Mouse (Mus musculus) forebrain, embryonic 15.5 days (tissue): ENCODE measurements around the gene Mcat. TPM values are rescaled to one million over a fixed set of nuclear protein-coding genes. Genes with fewer than 3 reads are reported as not detected.

Source experiments
- ATAC-seq: fragments of 200-750 bp; cut with Nextera tagmentation; replicated peaks from 2 replicates; pipeline ENCODE4 v1.8.0; 2017; ENCODE audit warnings: mild to moderate bottlenecking, moderate TSS enrichment, moderate library complexity
- H3K27ac ChIP-seq: fragments of 300-500 bp; sonication (generic); replicated peaks from 2 replicates; pipeline ENCODE4 v1.5.1; 2015; ENCODE audit warnings: mild to moderate bottlenecking, inconsistent platforms
- H3K27me3 ChIP-seq: fragments of 300-500 bp; sonication (generic); 2 replicates; pipeline ENCODE4 v1.6.1; 2015; ENCODE audit warnings: inconsistent platforms
- H3K36me3 ChIP-seq: fragments of 300-500 bp; sonication (generic); 2 replicates; pipeline ENCODE4 v1.6.1; 2015; ENCODE audit warnings: mild to moderate bottlenecking, inconsistent platforms
- H3K4me1 ChIP-seq: fragments of 300-500 bp; sonication (generic); 2 replicates; pipeline ENCODE4 v1.6.1; 2015; ENCODE audit warnings: inconsistent platforms
- H3K4me2 ChIP-seq: fragments of 300-500 bp; sonication (generic); replicated peaks from 2 replicates; pipeline ENCODE4 v1.6.1; 2015; ENCODE audit warnings: mild to moderate bottlenecking, inconsistent platforms
- H3K4me3 ChIP-seq: fragments of 300-500 bp; sonication (generic); 2 replicates; pipeline ENCODE4 v1.5.1; 2015; ENCODE audit warnings: mild to moderate bottlenecking, inconsistent platforms
- H3K9ac ChIP-seq: fragments of 300-500 bp; sonication (generic); replicated peaks from 2 replicates; pipeline ENCODE4 v1.6.1; 2015; ENCODE audit warnings: mild to moderate bottlenecking, inconsistent platforms
- H3K9me3 ChIP-seq: fragments of 300-500 bp; sonication (generic); 2 replicates; pipeline ENCODE4 v1.6.1; 2016; ENCODE audit warnings: inconsistent platforms
- WGBS: fragments of 180-500 bp; shearing (Covaris S2); methylation state at CpG from one replicate; pipeline ENCODE4 v1.1.7; 2015; ENCODE audit warnings: mixed read lengths; 5-methylcytosine and 5-hydroxymethylcytosine counted together
- polyA plus RNA-seq: library from polyadenylated mRNA; unstranded; fragments of >200 nt; fragmentation: Nextera tagmentation; extraction: Ambion mirVana; gene quantifications from 2 replicates; pipeline ENCODE4 v1.2.1, GENCODE M21; 2015

Gene Mcat
- polyA plus RNA-seq, 1 experiment from 2014 or later: 36.0 TPM

DNA sequence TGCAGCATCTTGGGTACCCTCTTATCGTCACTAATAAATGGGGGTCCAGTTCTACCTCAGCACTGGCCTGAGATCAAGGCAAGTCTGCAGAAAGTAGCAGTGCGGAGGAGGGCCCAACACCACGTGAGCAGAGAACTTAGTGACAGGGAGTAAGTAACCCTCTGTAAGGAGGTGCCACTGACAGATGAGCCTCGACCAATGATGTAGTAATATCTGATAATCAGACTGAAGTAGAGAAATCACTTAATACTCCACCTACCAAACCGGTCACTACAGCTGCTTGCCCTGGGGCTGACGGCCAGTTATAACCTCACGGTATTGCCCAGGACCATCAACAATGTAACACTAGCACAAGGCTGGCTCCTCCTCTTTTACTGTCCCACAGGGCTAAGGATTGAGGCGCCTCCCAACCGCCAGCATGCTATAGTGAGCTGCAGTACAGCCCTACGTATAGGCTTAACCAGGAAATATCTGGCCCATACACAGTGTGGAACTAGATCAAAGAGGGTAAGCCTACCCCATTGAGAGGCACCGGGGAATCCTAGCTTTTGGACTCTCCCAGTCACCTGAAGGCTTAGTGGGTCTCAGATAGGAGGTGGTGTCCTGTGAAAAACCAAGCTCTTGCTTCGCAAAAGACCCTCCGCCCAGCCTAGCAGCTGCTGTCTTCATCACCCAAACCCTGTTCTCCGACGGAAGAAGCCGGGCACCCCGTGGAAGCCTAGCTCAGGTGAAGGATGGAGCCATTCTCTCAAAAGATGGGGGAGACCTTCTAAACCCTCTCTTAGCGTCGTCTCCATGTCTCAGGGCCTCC is 30.3 kb upstream of the Mcat start:
- peak overlapping the region; percentile 71 for H3K27ac ChIP-seq
- H3K4me3 ChIP-seq: peak overlapping the region; percentile 61
- no peaks in the 10 kb centered on the region for H3K36me3 ChIP-seq
- peak overlapping the region; percentile 75 for H3K9ac ChIP-seq
- H3K4me1 ChIP-seq: peaks cover 25% of the 10 kb centered on the region
- H3K27me3 ChIP-seq: no peaks in the 10 kb centered on the region
- ATAC-seq: peak; percentile 29; the same call in 1 of the 2 replicates
- peak overlapping the region; percentile 74 for H3K4me2 ChIP-seq
- no peaks in the 10 kb centered on the region for H3K9me3 ChIP-seq
- WGBS: 12% methylated on average over 19 of the region's 19 CpGs

DNA sequence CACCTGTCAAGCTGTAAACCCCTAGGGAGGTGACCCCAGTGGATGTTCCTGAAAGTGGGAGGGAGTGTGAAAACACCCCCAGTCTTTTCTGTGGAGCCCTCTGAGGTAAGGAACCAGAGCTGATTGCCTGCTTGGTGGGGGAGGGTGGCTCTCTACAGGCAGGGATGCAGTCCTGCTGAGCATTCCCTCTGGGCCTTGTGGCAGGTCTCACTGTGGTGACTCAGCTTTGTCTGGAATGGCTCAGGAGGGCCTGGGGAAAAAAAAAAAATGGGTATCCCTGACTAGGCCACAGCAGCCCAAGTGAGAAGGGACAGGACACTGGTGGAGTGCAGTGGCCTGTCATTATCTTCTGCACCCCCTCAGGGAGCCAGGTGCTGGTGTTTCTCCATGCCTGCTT is 29.6 kb upstream of the Mcat start:
- no peak for ATAC-seq
- peaks cover 25% of the 10 kb centered on the region for H3K4me1 ChIP-seq
- no peak overlapping the region for H3K9ac ChIP-seq
- no peak overlapping the region for H3K27ac ChIP-seq
- H3K4me3 ChIP-seq: peak overlapping the region; percentile 61; the same call in 1 of the 2 replicates
- peaks cover 3% of the 10 kb centered on the region; the same call in 1 of the 2 replicates for H3K36me3 ChIP-seq
- H3K4me2 ChIP-seq: peak overlapping the region; percentile 74
- H3K27me3 ChIP-seq: no peaks in the 10 kb centered on the region
- no peaks in the 10 kb centered on the region for H3K9me3 ChIP-seq

- Histone ChIP-seq H3K27me3 (no peaks in the 10 kb centered on the region), H3K4me1 (peaks cover 25% of the 10 kb centered on the region), H3K27ac (no peak overlapping the region), H3K4me3 (no peak overlapping the region), H3K4me2 (no peak overlapping the region), H3K9me3 (no peaks in the 10 kb centered on the region), H3K9ac (no peak overlapping the region), H3K36me3 (peaks cover 5% of the 10 kb centered on the region; the same call in 1 of the 2 replicates)
- ATAC-seq: no peak
- 82% methylated on average over 8 of the region's 8 CpGs for WGBS
Observed at GRCm38 (mm10) chr15:83592260-83593188, 28.9 kb upstream of the Mcat start.

- Histone ChIP-seq H3K4me2 (no peak overlapping the region), H3K9me3 (no peaks in the 10 kb centered on the region), H3K27me3 (no peaks in the 10 kb centered on the region), H3K36me3 (peaks cover 13% of the 10 kb centered on the region), H3K4me1 (peaks cover 25% of the 10 kb centered on the region), H3K4me3 (no peak overlapping the region), H3K9ac (no peak overlapping the region), H3K27ac (no peak overlapping the region)
- WGBS: 92% methylated on average over 6 of the region's 6 CpGs
- ATAC-seq: no peak
Observed at GRCm38 (mm10) chr15:83591758-83592157, 28.2 kb upstream of the Mcat start.

GRCm38 (mm10) chr15:83590841-83591240 is 27.3 kb upstream of the Mcat start:
- Histone ChIP-seq H3K9me3 (no peaks in the 10 kb centered on the region), H3K4me2 (no peak overlapping the region), H3K4me1 (peaks cover 25% of the 10 kb centered on the region), H3K27me3 (no peaks in the 10 kb centered on the region), H3K27ac (no peak overlapping the region), H3K4me3 (no peak overlapping the region), H3K9ac (no peak overlapping the region), H3K36me3 (peaks cover 22% of the 10 kb centered on the region)
- ATAC-seq: no peak
- 90% methylated on average over 4 of the region's 4 CpGs for WGBS

DNA sequence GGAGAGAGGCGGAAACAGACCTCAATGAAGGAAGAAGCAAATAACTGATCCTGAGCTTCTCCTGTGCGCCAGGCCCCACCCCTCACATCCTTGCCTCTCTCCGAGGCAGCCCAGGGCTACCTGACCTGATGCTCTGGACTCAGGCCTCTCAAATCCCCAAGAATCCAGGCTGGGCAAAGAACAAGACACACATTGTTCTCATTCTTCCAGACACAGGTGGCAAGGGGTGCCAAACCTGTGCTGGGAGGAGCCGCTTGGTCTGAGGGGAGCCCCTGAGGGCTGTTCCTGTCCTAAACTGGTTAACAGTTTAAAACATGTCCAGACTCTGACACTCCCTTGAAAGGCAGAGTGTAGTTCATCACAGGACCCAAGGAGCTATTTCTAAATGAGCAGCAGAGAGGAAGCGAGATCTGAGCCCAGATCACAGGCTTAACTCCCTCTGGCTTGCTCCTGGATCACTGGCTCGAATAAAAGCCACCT is 21.2 kb upstream of the Mcat start:
- ATAC-seq: no peak

GRCm38 (mm10) chr15:83583419-83584156 is 20.0 kb upstream of the Mcat start:
- no peak overlapping the region for H3K9ac ChIP-seq
- H3K27ac ChIP-seq: no peak overlapping the region
- no peak for ATAC-seq
- no peak overlapping the region for H3K4me2 ChIP-seq
- H3K4me1 ChIP-seq: no peaks in the 10 kb centered on the region
- H3K36me3 ChIP-seq: peaks cover 84% of the 10 kb centered on the region
- WGBS: 71% methylated on average over 8 of the region's 8 CpGs
- no peaks in the 10 kb centered on the region for H3K9me3 ChIP-seq
- no peak overlapping the region for H3K4me3 ChIP-seq
- no peaks in the 10 kb centered on the region for H3K27me3 ChIP-seq

More for the DNA sequence above, 21.2 kb upstream of the Mcat start:
- WGBS: 90% methylated on average over 6 of the region's 6 CpGs
- H3K4me3 ChIP-seq: no peak overlapping the region
- H3K9me3 ChIP-seq: no peaks in the 10 kb centered on the region
- H3K9ac ChIP-seq: no peak overlapping the region
- H3K27me3 ChIP-seq: no peaks in the 10 kb centered on the region
- no peaks in the 10 kb centered on the region for H3K4me1 ChIP-seq
- H3K36me3 ChIP-seq: peaks cover 76% of the 10 kb centered on the region
- no peak overlapping the region for H3K27ac ChIP-seq
- no peak overlapping the region for H3K4me2 ChIP-seq

DNA sequence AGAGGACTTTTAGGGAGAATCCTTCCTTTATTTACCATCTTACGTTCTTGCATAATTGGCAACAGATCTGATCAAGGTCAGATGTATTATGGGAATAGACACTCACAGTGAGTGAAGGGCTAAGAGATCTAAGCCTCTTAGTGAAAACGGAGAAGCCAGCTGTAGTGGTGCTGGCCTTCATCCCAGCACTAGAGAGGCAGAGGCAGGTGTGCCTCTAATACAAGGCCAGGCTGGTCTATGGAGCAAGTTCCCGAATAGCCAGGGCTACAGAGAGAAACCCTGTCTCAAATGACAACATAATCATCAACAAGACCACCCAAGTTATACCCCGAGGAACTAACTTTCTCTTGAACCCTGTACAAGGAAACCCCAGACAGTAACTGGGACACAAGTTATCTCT is 19.3 kb upstream of the Mcat start:
- Histone ChIP-seq H3K4me2 (no peak overlapping the region), H3K4me1 (no peaks in the 10 kb centered on the region), H3K36me3 (peaks cover 87% of the 10 kb centered on the region), H3K9me3 (no peaks in the 10 kb centered on the region), H3K9ac (no peak overlapping the region), H3K4me3 (no peak overlapping the region), H3K27me3 (no peaks in the 10 kb centered on the region), H3K27ac (no peak overlapping the region)
- WGBS: 83% methylated on average over 4 of the region's 4 CpGs
- no peak for ATAC-seq

DNA sequence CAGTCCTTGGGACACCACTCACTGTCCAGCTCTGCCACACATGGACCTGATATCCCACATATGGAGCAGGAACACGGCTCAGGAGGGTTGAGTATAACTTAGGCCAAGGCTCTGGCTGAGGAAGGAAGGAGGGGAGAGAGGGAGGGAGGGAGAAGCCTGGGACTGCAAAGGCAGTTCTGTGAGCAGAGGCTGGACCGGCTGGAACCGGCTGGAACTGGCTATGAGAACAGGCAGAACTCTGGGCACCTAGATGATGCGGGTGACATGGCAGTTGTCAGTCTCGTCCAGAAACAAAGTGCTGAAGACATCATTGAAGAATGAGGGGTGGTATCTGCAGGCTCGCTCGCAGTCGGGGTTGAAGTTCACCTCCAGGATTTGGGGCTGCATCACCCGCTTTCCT is 13.1 kb upstream of the Mcat start:
- Histone ChIP-seq H3K27ac (no peak overlapping the region), H3K9ac (no peak overlapping the region), H3K27me3 (no peaks in the 10 kb centered on the region), H3K9me3 (no peaks in the 10 kb centered on the region), H3K4me2 (no peak overlapping the region), H3K36me3 (peaks cover 68% of the 10 kb centered on the region), H3K4me3 (no peak overlapping the region), H3K4me1 (no peaks in the 10 kb centered on the region)
- 95% methylated on average over 9 of the region's 9 CpGs for WGBS
- no peak for ATAC-seq

- Histone ChIP-seq H3K4me1 (no peaks in the 10 kb centered on the region), H3K4me2 (no peak overlapping the region), H3K9ac (no peak overlapping the region), H3K4me3 (no peak overlapping the region), H3K27ac (no peak overlapping the region), H3K36me3 (peaks cover 57% of the 10 kb centered on the region), H3K27me3 (no peaks in the 10 kb centered on the region), H3K9me3 (no peaks in the 10 kb centered on the region)
- WGBS: 96% methylated on average over 8 of the region's 8 CpGs
- ATAC-seq: no peak
Observed at GRCm38 (mm10) chr15:83575543-83575942, 12.0 kb upstream of the Mcat start.

GRCm38 (mm10) chr15:83574731-83575351 is 11.3 kb upstream of the Mcat start:
- no peak overlapping the region for H3K9ac ChIP-seq
- WGBS: 86% methylated on average over 6 of the region's 6 CpGs
- no peak for ATAC-seq
- no peaks in the 10 kb centered on the region for H3K27me3 ChIP-seq
- H3K4me1 ChIP-seq: no peaks in the 10 kb centered on the region
- H3K36me3 ChIP-seq: peaks cover 50% of the 10 kb centered on the region
- no peak overlapping the region for H3K4me2 ChIP-seq
- no peak overlapping the region for H3K4me3 ChIP-seq
- H3K27ac ChIP-seq: no peak overlapping the region
- no peaks in the 10 kb centered on the region for H3K9me3 ChIP-seq
